Mouse (Mus musculus) bone marrow, adult 2 months (tissue): Measurements from ENCODE around the gene Mogat2.

Experiments used
- CTCF ChIP-seq: fragments of 200-500 bp; IDR thresholded peaks from 2 replicates; pipeline ENCODE4 v1.5.1; 2011; ENCODE audit warnings: low read length, control low read depth; ENCODE audit not compliant: control insufficient read depth, insufficient read depth
- POLR2A ChIP-seq: fragments of 200-500 bp; IDR thresholded peaks from 2 replicates; pipeline ENCODE4 v1.6.1; 2011; ENCODE audit warnings: low read depth, mild to moderate bottlenecking, control low read depth, low read length, borderline replicate concordance; ENCODE audit not compliant: control insufficient read depth

- TF ChIP-seq POLR2A (no peak), CTCF (no peak)
These were observed 9.6 kb downstream of the Mogat2 start for GRCm38 (mm10) chr7:99228825-99229224.
